Mouse (Mus musculus) heart, embryonic 14.5 days (tissue): ENCODE measurements around the gene Proser3. TPM values are rescaled to one million over a fixed set of nuclear protein-coding genes. Genes with fewer than 3 reads are reported as not detected.

Experiments used
- ATAC-seq: fragments of 200-750 bp; cut with Nextera tagmentation; 2 replicates; pipeline ENCODE4 v1.8.0; 2017; ENCODE audit warnings: low read depth, moderate TSS enrichment; ENCODE audit not compliant: insufficient number of reproducible peaks, insufficient read depth, low FRiP score
- H3K27ac ChIP-seq, 2 experiments: fragments of 200-500 bp in 1 of 2; fragments of 300-500 bp in 1 of 2; sonication (generic) in 1 of 2; replicated peaks in 1 of 2; 2 replicates each; pipeline ENCODE4 v1.5.1; 2012 to 2014; ENCODE audit warnings: low read depth in 2 of 2, low read length in 2 of 2, control low read depth in 1 of 2, mild to moderate bottlenecking in 1 of 2, mixed read lengths in 1 of 2; ENCODE audit not compliant: control insufficient read depth in 1 of 2, insufficient read depth in 1 of 2
- H3K27me3 ChIP-seq: fragments of 300-500 bp; sonication (generic); 2 replicates; pipeline ENCODE4 v1.6.1; 2014; ENCODE audit warnings: mild to moderate bottlenecking, low read length, control low read depth; ENCODE audit not compliant: control insufficient read depth, insufficient read depth
- H3K36me3 ChIP-seq: fragments of 300-500 bp; sonication (generic); 2 replicates; pipeline ENCODE4 v1.6.1; 2014; ENCODE audit warnings: mild to moderate bottlenecking, control low read depth, low read length, mixed read lengths; ENCODE audit not compliant: control insufficient read depth, insufficient read depth
- H3K4me1 ChIP-seq, 2 experiments: fragments of 200-500 bp in 1 of 2; fragments of 300-500 bp in 1 of 2; sonication (generic) in 1 of 2; 2 replicates each; pipeline ENCODE4 v1.6.1; 2012 to 2014; ENCODE audit warnings: low read length in 2 of 2, control low read depth in 1 of 2, mixed read lengths in 1 of 2; ENCODE audit not compliant: control insufficient read depth in 2 of 2, insufficient read depth in 2 of 2
- H3K4me2 ChIP-seq: fragments of 300-500 bp; sonication (generic); 2 replicates; pipeline ENCODE4 v1.6.1; 2014; ENCODE audit warnings: mild to moderate bottlenecking, low read length
- H3K4me3 ChIP-seq, 2 experiments: fragments of 200-500 bp in 1 of 2; fragments of 300-500 bp in 1 of 2; sonication (generic) in 1 of 2; 2 replicates each; pipeline ENCODE4 v1.5.1; 2012 to 2014; ENCODE audit warnings: low read length in 2 of 2, mild to moderate bottlenecking in 2 of 2, control low read depth in 1 of 2, low read depth in 1 of 2, moderate library complexity in 1 of 2; ENCODE audit not compliant: control insufficient read depth in 1 of 2, insufficient read depth in 1 of 2
- H3K9ac ChIP-seq: fragments of 300-500 bp; sonication (generic); 2 replicates; pipeline ENCODE4 v1.6.1; 2014; ENCODE audit warnings: mild to moderate bottlenecking, low read length
- H3K9me3 ChIP-seq: fragments of 300-500 bp; sonication (generic); 2 replicates; pipeline ENCODE4 v1.6.1; 2016; ENCODE audit warnings: low read length, control low read depth; ENCODE audit not compliant: control insufficient read depth
- WGBS: fragments of 180-500 bp; shearing (Covaris S2); extraction: QIAGEN DNeasy Blood & Tissue Kit; methylation state at CpG from one replicate; pipeline ENCODE4 v1.1.7; 2014; 5-methylcytosine and 5-hydroxymethylcytosine counted together
- polyA plus RNA-seq: library from polyadenylated mRNA; unstranded; fragments of >200 nt; fragmentation: Nextera tagmentation; extraction: Ambion mirVana; gene quantifications from 2 replicates; pipeline ENCODE4 v1.2.1, GENCODE M21; 2014

Proser3 gene
- polyA plus RNA-seq, 1 experiment from 2014 or later = 11.6 TPM

GRCm38 (mm10) chr7:30553021-30553589 lies 1.0 kb upstream of the Proser3 start:
- ATAC-seq = peak; percentile 28; the same call in 1 of the 2 replicates
- Histone ChIP-seq H3K4me2 (peak overlapping the region; percentile 86), H3K27me3 (no peaks in the 10 kb centered on the region), H3K4me1 (peaks cover 8 to 18% of the 10 kb centered on the region in 2 experiments), H3K4me3 (peak overlapping the region; percentile 67 to 73), H3K9ac (peak overlapping the region; percentile 89), H3K36me3 (peaks cover 45% of the 10 kb centered on the region), H3K27ac (peak overlapping the region; percentile 98), H3K9me3 (no peaks in the 10 kb centered on the region)
- 1% methylated on average over 23 of the region's 23 CpGs for WGBS

DNA sequence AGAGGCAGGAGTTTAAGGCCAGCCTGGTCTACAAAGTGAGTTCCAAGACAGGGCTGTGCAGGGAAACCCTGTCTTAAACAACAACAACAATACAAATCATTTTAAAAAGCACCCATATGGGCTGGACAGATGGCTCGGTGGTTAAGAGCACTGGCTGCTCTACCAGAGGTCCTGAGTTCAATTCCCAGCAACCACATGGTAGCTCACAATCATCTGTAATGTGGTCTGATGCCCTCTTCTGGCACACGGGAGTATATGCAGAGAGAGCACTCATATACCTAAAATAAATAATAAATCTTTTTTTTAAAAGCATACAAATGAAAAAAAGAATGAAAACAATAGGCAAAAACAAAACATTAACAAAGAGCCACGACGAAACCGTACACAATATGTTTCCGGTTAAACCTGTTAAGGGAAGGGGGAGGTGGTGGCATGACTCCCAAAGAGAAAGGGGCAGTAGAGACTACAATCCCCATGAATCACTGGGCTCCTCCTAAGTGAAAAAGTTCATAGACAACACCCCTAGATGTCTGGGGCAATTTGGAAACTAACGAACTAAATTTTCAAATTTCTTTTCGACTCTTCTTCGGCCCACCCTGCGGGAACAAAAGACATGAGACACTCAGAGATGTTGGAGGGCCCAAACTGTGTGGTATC lies 526 bp downstream of the Proser3 start:
- Histone ChIP-seq H3K27ac (peak overlapping the region; percentile 98), H3K9ac (peak overlapping the region; percentile 89), H3K36me3 (peaks cover 47% of the 10 kb centered on the region), H3K27me3 (no peaks in the 10 kb centered on the region), H3K9me3 (no peaks in the 10 kb centered on the region), H3K4me3 (peak overlapping the region; percentile 73 to 87), H3K4me1 (peaks cover 8 to 14% of the 10 kb centered on the region in 2 experiments), H3K4me2 (peak overlapping the region; percentile 86)
- peak; percentile 27 for ATAC-seq
- WGBS = 3% methylated on average over 10 of the region's 10 CpGs

DNA sequence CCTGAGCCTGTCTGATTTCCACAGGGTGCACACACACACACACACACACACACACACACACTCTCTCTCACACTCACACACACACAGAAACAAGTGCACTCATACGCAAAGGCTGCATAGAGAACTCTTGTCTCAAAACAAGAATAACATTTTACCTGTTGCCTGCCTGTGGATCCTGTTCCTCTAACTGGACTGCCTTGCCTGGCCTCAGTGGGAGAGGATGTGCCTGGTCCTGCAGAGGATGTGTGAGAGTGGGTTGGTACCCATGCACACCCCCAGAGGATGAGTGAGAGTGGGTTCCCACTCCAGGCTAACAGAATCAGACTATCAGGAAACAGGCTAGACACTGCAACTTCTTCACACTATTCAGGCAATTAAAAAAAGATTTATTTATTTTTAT lies 1.5 kb downstream of the Proser3 start:
- WGBS = 92% methylated on average over 1 of the region's 1 CpGs
- no peak for ATAC-seq
- H3K9ac ChIP-seq = no peak overlapping the region
- no peak overlapping the region for H3K4me2 ChIP-seq
- H3K27ac ChIP-seq = no peak overlapping the region
- no peaks in the 10 kb centered on the region for H3K27me3 ChIP-seq
- H3K4me3 ChIP-seq = no peak overlapping the region
- peaks cover 8 to 14% of the 10 kb centered on the region in 2 experiments for H3K4me1 ChIP-seq
- H3K9me3 ChIP-seq = no peaks in the 10 kb centered on the region
- peaks cover 47% of the 10 kb centered on the region for H3K36me3 ChIP-seq

DNA sequence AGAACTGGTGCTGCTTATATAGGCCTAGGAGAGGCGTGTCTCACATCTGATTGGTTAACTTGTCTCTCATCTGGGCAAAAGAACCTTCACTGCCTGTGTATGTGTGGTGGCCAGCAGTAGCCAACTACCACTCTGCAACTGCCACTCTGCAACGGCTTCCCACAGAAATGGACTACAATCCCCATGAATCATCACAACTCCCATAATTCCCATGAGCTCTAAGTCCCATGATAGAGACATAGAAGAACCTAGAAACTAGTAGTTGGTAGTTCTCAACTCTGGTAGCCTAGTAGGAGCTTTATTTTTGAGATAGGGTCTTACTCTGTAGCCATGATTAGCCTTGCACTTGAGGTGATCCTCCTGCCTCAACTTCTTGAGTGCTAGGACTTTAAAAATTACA lies 2.2 kb downstream of the Proser3 start:
- Histone ChIP-seq H3K4me1 (peaks cover 8 to 14% of the 10 kb centered on the region in 2 experiments), H3K4me3 (no peak overlapping the region), H3K4me2 (no peak overlapping the region), H3K36me3 (peaks cover 45% of the 10 kb centered on the region), H3K9ac (no peak overlapping the region), H3K9me3 (no peaks in the 10 kb centered on the region), H3K27me3 (no peaks in the 10 kb centered on the region), H3K27ac (no peak overlapping the region)
- 95% methylated on average over 2 of the region's 2 CpGs for WGBS
- no peak for ATAC-seq

DNA sequence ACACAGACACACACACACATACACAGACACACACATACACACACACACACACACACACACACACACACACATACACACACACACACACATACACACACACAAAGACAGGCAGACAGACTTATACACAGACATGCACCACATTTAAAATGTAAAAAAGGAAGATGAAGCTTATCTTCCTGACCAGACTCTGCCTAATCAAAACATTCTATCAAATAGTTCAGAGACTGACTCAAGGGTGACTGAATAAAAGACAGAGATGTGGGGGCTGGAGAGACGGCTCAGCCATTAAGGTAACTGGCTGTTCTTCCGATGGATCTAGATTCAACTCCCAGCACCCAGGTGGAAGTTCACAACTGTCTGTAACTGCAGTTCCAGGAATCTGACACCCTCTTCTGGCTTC lies 7.8 kb downstream of the Proser3 start:
- ATAC-seq = no peak
- no peak overlapping the region for H3K9ac ChIP-seq
- no peak overlapping the region for H3K27ac ChIP-seq
- H3K4me1 ChIP-seq = no peaks in the 10 kb centered on the region
- no peaks in the 10 kb centered on the region for H3K27me3 ChIP-seq
- H3K4me3 ChIP-seq = no peak overlapping the region
- H3K9me3 ChIP-seq = no peaks in the 10 kb centered on the region
- WGBS = 93% methylated on average over 2 of the region's 2 CpGs
- H3K36me3 ChIP-seq = peaks cover 81% of the 10 kb centered on the region
- no peak overlapping the region for H3K4me2 ChIP-seq

GRCm38 (mm10) chr7:30540572-30540971 lies 11.5 kb downstream of the Proser3 start:
- Histone ChIP-seq H3K9me3 (no peaks in the 10 kb centered on the region), H3K4me3 (no peak overlapping the region), H3K4me1 (peaks cover 0 to 3% of the 10 kb centered on the region in 2 experiments; a peak in 1 of 4 replicates), H3K27me3 (no peaks in the 10 kb centered on the region), H3K4me2 (no peak overlapping the region), H3K36me3 (peaks cover 55% of the 10 kb centered on the region), H3K27ac (no peak overlapping the region), H3K9ac (no peak overlapping the region)
- WGBS = 87% methylated on average over 7 of the region's 7 CpGs
- no peak for ATAC-seq

- Histone ChIP-seq H3K36me3 (peaks cover 38% of the 10 kb centered on the region), H3K4me1 (peaks cover 17 to 30% of the 10 kb centered on the region in 2 experiments), H3K4me2 (peak within 1 kb of the TSS; percentile 97), H3K9ac (peak within 1 kb of the TSS; percentile 81), H3K4me3 (peak within 1 kb of the TSS; percentile 74 to 76), H3K27ac (0 out of 4 replicates have a peak within 1 kb of the TSS, but pooled peaks of 1 of the 2 experiments have one; percentile 47), H3K9me3 (no peaks in the 10 kb centered on the region), H3K27me3 (no peaks in the 10 kb centered on the region)
- under 1% methylated on average over 60 of the region's 84 CpGs for WGBS
- peak; percentile 96 for ATAC-seq
These were observed 17.2 kb downstream of the Proser3 start, which contains the start of gene Arhgap33 for GRCm38 (mm10) chr7:30534633-30535577. Gene Arhgap33, minus strand, starts transcription at chr7:30535060.
